Mouse (Mus musculus): ENCODE data around the gene Gm20388.

Gm20388 gene

DNA sequence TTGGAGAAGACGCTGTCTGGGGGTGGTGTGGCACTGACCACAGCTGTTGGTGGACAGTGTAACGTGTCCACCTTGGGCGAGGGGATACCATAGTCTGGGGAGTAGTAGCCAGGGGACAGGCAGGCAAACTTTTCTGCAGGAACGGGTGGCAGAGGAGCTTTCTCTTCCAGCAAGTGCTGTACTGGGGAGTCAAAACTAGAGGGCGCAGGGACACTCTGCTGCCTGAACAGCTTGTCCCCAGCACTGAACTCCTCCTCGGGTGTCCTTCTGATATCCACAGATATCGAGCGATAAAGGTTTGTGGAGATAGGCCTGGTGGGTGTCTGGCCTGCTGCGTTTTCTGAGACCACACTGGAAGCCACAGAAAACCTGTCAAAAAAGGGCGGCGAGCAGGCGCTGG is 2980.8 kb downstream of the Gm20388 start:
- DNase-seq (ENCODE audit: low spot score) = no peak

DNA sequence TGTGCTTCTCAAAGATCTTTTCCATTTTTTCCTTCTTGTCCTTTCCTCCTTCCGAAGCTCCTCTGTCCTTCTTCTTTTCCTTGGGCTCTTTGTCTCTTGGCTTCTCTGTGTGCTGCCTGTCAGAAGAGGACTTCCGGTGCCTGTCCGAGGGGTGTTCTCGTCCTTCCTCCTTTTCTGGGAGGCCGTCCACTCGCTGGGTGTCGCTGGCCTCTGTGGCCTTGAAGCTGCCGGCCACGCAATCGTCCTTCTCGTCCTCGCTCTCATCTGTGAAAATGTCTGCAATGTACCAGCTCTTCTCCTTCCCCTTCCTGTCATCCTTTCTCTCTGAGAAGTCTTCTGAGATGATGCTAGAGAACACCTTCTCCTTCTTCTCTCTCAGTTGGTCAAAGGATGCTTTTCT is 2982.8 kb downstream of the Gm20388 start:
- DNase-seq (ENCODE audit: low spot score) = no peak

DNA sequence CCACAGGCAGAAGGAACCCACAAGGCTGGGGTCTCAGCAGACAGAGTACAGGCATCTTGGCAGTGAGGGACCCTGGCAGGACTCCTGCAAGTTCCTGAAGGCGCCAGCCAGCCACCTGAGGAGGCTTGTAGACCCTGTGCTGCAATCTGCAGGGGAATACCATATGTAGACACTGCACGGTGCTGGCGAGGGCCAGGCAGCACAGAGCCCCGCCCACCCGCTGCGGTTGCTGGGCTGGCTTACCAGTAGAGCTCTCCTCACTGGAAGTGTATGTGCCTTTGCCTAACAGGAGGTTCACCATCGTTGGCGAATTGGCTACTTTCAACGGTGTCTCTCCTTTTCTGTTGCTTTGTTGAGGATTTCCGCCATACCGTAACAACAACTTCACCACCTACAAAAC is 2985.7 kb downstream of the Gm20388 start:
- no peak for DNase-seq (ENCODE audit: low spot score)

- DNase-seq (ENCODE audit: low spot score) = no peak
Observed at GRCm38 (mm10) chr8:122897200-122897599, 2986.6 kb downstream of the Gm20388 start.

DNA sequence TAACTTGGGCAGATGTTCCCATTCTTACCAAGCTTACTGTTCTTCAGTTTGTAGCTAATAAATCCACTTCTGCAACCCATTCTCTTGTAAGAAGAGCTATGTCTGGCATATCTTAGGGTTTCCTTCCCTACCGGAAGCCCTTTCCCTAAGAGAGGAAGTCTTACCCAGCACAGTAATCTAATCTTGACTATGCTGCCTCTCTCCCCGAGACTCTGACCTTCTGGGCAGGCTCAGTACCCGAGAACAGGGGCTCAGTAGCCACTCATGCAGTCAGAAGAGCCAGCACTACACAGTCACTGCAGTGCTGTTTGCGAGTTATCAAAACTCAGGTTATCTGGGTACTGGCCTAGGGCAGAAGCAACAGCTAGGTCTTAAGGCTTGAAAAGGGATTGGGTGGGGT is 2987.4 kb downstream of the Gm20388 start:
- DNase-seq (ENCODE audit: low spot score) = no peak

- DNase-seq (ENCODE audit: low spot score) = no peak
Observed at GRCm38 (mm10) chr8:122898473-122898872, 2987.8 kb downstream of the Gm20388 start.

DNA sequence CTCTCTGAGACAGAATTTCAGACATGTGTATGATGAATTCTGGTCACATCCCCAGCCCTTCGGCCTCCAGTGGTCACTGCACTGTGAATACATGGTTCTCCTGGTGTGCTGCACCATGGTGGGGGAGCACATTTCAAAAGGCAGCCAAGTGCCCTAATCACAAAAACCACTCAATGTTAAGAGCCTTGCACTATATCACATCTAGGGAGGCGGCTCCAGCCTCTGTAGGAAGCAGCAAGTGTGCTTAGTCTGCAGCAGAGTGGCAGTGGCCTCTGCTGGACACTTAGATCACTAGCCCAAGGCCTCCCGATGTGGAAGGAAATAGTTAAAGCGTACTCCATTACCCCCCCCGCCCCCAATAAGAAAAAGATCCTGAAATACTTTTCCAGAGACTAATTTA is 2988.4 kb downstream of the Gm20388 start:
- DNase-seq (ENCODE audit: low spot score) = no peak

- DNase-seq (ENCODE audit: low spot score) = no peak
Observed at GRCm38 (mm10) chr8:122901476-122901875, 2990.8 kb downstream of the Gm20388 start.

DNA sequence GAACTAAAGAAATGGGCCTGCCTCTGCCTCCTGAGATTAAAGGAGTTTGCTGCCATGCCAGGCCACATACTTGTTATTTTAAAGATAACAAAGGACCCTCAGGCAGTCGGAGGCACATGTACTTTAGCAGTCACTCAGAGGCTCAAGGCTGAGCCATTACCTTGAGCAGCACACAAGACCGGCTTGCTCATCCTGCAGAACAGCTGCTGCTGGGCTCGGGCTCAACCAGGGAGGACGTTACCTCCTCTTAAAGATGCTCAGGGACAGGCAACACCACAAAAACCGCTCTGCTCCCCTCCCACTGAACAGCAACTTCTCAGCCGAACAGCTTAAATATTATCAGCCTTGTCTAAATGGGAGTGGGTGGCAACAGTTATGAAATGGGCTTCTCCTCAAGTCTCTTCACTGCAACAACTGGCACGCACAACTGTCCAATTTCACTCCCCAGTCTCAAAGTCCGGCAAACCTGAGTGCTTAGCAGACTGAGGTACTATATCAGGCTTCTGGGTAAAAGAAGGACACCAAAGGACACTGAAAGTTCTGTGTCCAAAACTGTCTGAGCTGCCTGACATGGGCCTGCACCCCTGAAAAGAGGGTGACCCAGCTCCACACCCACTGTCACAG is 2991.4 kb downstream of the Gm20388 start:
- DNase-seq (ENCODE audit: low spot score) = no peak

DNA sequence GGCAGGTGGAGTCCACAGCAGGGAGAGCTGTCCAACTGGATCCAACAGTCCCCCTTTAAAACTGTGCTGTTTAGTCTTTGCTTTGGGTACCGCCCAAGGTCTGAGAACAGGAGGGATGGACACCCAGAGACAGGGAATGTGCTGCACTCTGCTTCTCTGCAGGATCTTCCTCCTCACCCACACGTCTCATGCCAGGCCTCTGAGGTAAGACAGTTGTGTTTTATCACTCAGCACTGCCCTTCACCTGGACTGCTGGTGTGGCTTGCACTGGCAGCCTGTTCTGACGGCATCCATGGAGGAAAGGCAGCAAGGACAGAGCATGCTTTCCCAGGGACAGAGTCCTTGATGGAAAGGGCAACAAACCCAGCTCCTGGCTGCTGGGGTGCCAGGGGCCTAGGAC is 2991.9 kb downstream of the Gm20388 start:
- DNase-seq (ENCODE audit: low spot score) = no peak

GRCm38 (mm10) chr8:122903002-122903401 is 2992.4 kb downstream of the Gm20388 start:
- DNase-seq (ENCODE audit: low spot score) = no peak

DNA sequence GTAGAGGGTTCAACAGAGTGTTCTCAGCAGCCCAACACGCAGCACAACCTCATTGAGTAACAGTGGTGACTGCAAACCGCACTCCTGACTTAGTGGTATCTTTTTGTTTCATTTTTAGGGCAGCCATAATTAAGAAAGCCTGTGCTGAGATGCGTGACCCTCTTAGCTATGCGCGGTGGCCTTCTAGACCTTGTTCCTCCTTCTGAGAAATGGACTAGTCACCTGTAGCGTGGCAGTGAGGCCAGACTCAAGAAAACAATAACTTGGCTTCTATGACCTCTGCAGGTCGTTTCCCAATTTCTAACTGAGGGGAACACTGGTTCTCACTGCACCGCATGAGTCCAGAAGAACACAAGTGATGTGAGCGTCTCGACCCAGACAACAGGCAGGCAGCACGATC is 2993.9 kb downstream of the Gm20388 start:
- no peak for DNase-seq (ENCODE audit: low spot score)

DNA sequence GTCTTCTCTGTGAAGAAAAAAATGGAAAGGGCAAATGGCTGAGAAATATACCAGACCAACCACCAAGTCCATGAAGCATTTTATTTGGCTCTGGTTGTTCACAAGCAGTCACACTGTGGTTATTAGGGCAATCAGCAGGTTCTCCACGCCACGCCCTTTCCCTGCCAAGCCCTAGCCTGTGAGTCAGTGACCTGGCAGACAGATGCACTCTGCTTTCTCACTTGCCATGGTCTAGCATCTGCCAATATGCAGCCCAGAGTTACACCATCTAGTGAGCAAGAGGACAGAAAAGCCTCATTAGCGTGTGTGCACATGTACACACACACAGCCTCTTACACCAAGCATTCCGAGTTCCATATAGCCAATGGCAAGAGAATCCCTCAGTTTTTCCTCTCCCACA is 2994.7 kb downstream of the Gm20388 start:
- peak; percentile 92 for DNase-seq (ENCODE audit: low spot score)

DNA sequence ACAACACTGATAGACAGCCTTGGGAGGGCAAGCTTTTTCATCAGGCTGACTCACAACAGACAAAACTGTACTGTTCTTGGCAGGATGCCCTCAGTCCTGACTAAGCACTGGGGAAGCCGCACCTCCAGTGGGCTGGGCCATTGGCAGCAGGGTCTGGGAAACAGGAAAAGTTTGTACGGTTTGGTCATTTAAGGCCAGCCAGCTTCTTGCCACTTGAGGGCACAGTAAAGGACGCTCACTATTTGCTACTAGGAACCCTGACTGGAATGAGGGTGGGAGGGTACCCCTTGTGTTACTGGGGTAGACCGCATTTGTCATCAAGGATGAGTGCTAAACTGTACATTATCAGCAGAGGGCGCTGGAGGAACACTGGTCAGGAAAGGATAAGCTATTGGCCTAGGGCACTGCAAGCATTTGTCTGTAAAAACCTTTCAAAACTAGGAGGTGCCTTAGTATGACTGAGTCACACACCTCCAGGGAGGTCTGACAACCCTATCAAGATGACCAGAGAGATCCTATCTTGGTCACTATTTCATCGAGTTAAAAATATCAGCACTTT is 2995.9 kb downstream of the Gm20388 start:
- peak; percentile 99 for DNase-seq (ENCODE audit: low spot score)

DNA sequence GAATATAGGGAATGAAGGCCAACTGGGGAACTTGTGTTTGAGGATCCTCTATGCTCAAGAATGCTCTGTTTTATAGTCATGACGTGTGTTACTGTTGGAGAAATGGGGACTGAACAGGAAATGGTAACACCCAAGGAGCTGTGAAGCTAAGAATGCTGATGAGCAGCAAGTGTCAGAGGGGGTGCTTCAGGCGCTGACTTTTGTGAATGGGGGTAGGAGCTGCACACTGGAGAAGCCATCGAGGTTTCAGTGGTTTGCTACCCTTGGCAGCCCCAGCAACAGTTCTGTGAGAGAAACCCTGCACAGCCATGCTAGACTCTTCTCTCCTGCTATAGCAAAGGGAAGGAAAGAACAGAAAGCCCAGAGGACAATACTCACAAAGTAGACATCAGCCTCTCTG is 3001.5 kb downstream of the Gm20388 start:
- DNase-seq (ENCODE audit: low spot score) = no peak

DNA sequence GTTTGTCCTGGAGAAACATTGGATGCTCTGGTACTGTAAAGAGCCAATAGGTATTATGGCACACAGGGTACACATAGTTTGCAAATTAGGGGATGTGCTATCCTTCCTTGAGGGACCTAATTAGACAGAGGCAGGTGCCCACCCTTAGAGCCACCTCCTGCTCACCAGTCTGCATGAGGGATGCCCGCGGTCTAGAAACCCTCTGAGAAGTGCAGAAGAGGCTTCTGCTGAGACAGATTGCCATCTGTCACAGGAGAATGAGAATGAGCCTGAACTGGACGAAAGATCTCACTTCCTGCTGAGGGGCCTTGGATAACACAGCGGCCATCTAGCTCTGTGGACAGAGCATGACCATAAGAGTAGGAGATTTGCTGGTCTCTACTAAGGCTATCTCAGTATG is 3002.2 kb downstream of the Gm20388 start:
- no peak for DNase-seq (ENCODE audit: low spot score)

- no peak for DNase-seq (ENCODE audit: low spot score)
Observed at GRCm38 (mm10) chr8:122916766-122917165, 3006.1 kb downstream of the Gm20388 start.

- DNase-seq (ENCODE audit: low spot score) = peak; percentile 49
Observed at GRCm38 (mm10) chr8:122917531-122918392, 3007.1 kb downstream of the Gm20388 start.

GRCm38 (mm10) chr8:122918438-122919107 is 3007.9 kb downstream of the Gm20388 start:
- no peak for DNase-seq (ENCODE audit: low spot score)

- DNase-seq (ENCODE audit: low spot score) = no peak
Observed at GRCm38 (mm10) chr8:122920890-122921289, 3010.2 kb downstream of the Gm20388 start.

GRCm38 (mm10) chr8:122922945-122923344 is 3012.3 kb downstream of the Gm20388 start:
- no peak for DNase-seq (ENCODE audit: low spot score)

- DNase-seq (ENCODE audit: low spot score) = peak; percentile 74
Observed at GRCm38 (mm10) chr8:122923431-122924090, 3012.9 kb downstream of the Gm20388 start.

Measured in MN1 (cell line).